Mouse (Mus musculus): ENCODE measurements around the gene G6pd2. TPM values are rescaled to one million over a fixed set of nuclear protein-coding genes. Genes with fewer than 3 reads are reported as not detected.

G6pd2 gene
- polyA plus RNA-seq (2017; shearing (Covaris generic)), result under 1 TPM in 1 of 2 experiments, not detected in 1; 0.15 TPM

DNA sequence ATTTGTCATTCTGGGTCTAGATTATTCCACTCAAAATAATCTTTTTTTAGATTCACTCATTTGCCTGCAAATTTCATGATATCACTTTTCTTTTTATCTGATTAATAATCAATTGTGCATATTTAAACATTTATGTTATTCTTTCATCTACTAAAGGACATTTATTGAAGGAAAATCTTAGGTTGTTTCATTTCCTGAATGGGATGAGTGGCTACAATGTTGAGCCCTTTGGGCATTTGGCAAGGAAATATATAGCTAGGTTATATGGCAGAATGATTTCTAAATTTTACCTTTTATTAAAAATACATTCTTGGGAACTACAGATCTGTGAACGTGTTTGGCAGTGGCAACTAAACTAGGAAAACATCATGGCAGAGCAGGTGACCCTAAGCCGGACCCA lies at the start of gene G6pd2:
Gene G6pd2 (plus strand): TSS at position 301 of the 400 bp plus-strand sequence.
- ATAC-seq, result no peak

DNA sequence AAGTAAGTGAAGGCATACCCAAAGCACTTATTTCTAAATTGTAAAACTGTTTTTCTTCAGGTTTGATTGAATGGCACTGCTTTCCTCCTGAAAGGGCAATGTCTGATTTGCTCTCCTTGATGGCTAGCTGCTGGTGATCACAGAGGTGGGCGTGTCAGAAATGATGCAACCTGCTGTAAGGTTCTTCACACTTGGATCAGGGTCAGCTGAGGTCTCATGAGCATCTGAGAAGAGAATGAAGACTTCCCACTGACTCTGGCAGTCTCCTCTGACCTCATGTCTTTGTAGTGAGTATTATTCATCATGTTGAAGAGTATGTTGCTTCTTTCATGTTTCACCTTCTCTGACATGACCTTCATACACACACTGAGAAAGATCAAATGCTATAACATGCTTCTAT lies 44.4 kb upstream of the G6pd2 start:
- ATAC-seq, result no peak

- ATAC-seq, result no peak
Measured at GRCm38 (mm10) chr5:61832935-61833551, 24.4 kb downstream of the G6pd2 start.

DNA sequence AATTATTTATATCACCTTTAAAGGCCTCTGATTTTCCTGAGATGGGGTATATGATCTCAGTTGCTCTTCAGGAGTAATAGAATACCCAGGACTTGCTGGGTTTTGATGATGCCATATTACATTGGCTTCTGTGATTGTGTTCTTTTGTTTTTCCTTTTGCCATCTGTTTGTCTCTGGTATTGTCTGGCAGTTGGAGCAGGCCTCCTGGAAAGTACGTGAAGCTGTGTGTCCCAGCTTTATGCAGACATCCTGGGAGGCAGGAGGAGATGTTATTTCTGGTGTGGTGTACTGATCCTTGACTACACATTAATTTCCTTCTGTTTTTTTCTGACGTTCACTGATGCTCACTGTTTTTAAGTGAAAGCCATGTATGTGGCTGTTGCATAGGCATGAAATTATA lies 35.3 kb downstream of the G6pd2 start:
- ATAC-seq, result no peak
